Mouse (Mus musculus) NIH3T3 (cell line): Measurements from ENCODE around the gene Casp4.

Experiments used
- DNase-seq: peaks from one replicate; pipeline ENCODE4 v3.0.0-alpha.2; 2012; ENCODE audit warnings: low read depth

Gene Casp4

GRCm38 (mm10) chr9:5308561-5308960 is at the start of gene Casp4:
TSS of gene Casp4 (plus strand) at chr9:5308828.
- peak; percentile 72 for DNase-seq

- peak; percentile 80 for DNase-seq
Observed at GRCm38 (mm10) chr9:5263951-5264475, 44.6 kb upstream of the Casp4 start.

GRCm38 (mm10) chr9:5270274-5270673 is 38.4 kb upstream of the Casp4 start:
- DNase-seq, result no peak

GRCm38 (mm10) chr9:5270884-5271283 is 37.7 kb upstream of the Casp4 start:
- no peak for DNase-seq

- DNase-seq, result peak; percentile 14
Observed at GRCm38 (mm10) chr9:5271334-5271845, 37.2 kb upstream of the Casp4 start.

GRCm38 (mm10) chr9:5286071-5286470 is 22.6 kb upstream of the Casp4 start:
- DNase-seq, result no peak

- DNase-seq, result no peak
Observed at GRCm38 (mm10) chr9:5286597-5286996, 22.0 kb upstream of the Casp4 start.

GRCm38 (mm10) chr9:5296354-5297237 is 12.0 kb upstream of the Casp4 start:
- DNase-seq, result no peak

- no peak for DNase-seq
Observed at GRCm38 (mm10) chr9:5298329-5299131, 10.1 kb upstream of the Casp4 start, which contains the start of gene Casp1. TSS of gene Casp1 (plus strand) at chr9:5298517.

GRCm38 (mm10) chr9:5299132-5299381 is 9.6 kb upstream of the Casp4 start:
- no peak for DNase-seq

GRCm38 (mm10) chr9:5310112-5310511 is 1.5 kb downstream of the Casp4 start:
- DNase-seq, result no peak

GRCm38 (mm10) chr9:5311435-5311834 is 2.8 kb downstream of the Casp4 start:
- DNase-seq, result peak; percentile 37

- DNase-seq, result no peak
Observed at GRCm38 (mm10) chr9:5328204-5328603, 19.6 kb downstream of the Casp4 start.

GRCm38 (mm10) chr9:5332441-5332840 is 23.8 kb downstream of the Casp4 start:
- DNase-seq, result no peak

GRCm38 (mm10) chr9:5333422-5333821 is 24.8 kb downstream of the Casp4 start:
- DNase-seq, result no peak

- no peak for DNase-seq
Observed at GRCm38 (mm10) chr9:5343092-5343491, 34.5 kb downstream of the Casp4 start.

GRCm38 (mm10) chr9:5344090-5344489 is 35.5 kb downstream of the Casp4 start:
- DNase-seq, result no peak

GRCm38 (mm10) chr9:5345291-5345898 is 36.8 kb downstream of the Casp4 start, which contains the start of gene Casp12:
TSS of gene Casp12 (plus strand) at chr9:5345430.
- DNase-seq, result peak; percentile 84

GRCm38 (mm10) chr9:5347381-5347780 is 38.8 kb downstream of the Casp4 start:
- no peak for DNase-seq

GRCm38 (mm10) chr9:5353673-5354072 is 45.0 kb downstream of the Casp4 start:
- peak; percentile 3 for DNase-seq

GRCm38 (mm10) chr9:5356801-5357200 is 48.2 kb downstream of the Casp4 start:
- DNase-seq, result peak; percentile 74
